Mouse (Mus musculus) liver, embryonic 12.5 days (tissue): ENCODE data around the gene Plac1. TPM values are rescaled to one million over a fixed set of nuclear protein-coding genes. Genes with fewer than 3 reads are reported as not detected.
A peak's percentile ranks its signal among the peaks of the same experiment; 100 is the strongest.

Experiments used
- ATAC-seq: fragments of 200-750 bp; cut with Nextera tagmentation; 2 replicates; pipeline ENCODE4 v1.8.0; 2017; ENCODE audit warnings: moderate number of reproducible peaks, mild to moderate bottlenecking, moderate library complexity
- H3K27ac ChIP-seq: fragments of 300-500 bp; sonication (generic); 2 replicates; pipeline ENCODE4 v1.5.1; 2016; ENCODE audit warnings: mild to moderate bottlenecking
- H3K27me3 ChIP-seq: fragments of 300-500 bp; sonication (generic); replicated peaks from 2 replicates; pipeline ENCODE4 v1.6.1; 2016; ENCODE audit warnings: mild to moderate bottlenecking, moderate library complexity
- H3K36me3 ChIP-seq: fragments of 300-500 bp; sonication (generic); 2 replicates; pipeline ENCODE4 v1.6.1; 2016; ENCODE audit warnings: mild to moderate bottlenecking, moderate library complexity
- H3K4me1 ChIP-seq: fragments of 300-500 bp; sonication (generic); 2 replicates; pipeline ENCODE4 v1.6.1; 2016
- H3K4me2 ChIP-seq: fragments of 300-500 bp; sonication (generic); 2 replicates; pipeline ENCODE4 v1.6.1; 2016; ENCODE audit warnings: mild to moderate bottlenecking, moderate library complexity
- H3K4me3 ChIP-seq: fragments of 300-500 bp; sonication (generic); 2 replicates; pipeline ENCODE4 v1.5.1; 2016; ENCODE audit warnings: mild to moderate bottlenecking, moderate library complexity
- H3K9ac ChIP-seq: fragments of 300-500 bp; sonication (generic); 2 replicates; pipeline ENCODE4 v1.6.1; 2016; ENCODE audit warnings: mild to moderate bottlenecking, moderate library complexity
- H3K9me3 ChIP-seq: fragments of 300-500 bp; sonication (generic); replicated peaks from 2 replicates; pipeline ENCODE4 v1.6.1; 2016; ENCODE audit warnings: mild to moderate bottlenecking, moderate library complexity
- WGBS: fragments of 180-500 bp; shearing (Covaris S2); methylation state at CpG from one replicate; pipeline ENCODE4 v1.1.7; 2016; ENCODE audit not compliant: insufficient replicate concordance; 5-methylcytosine and 5-hydroxymethylcytosine counted together
- polyA plus RNA-seq: library from polyadenylated mRNA; unstranded; fragments of >200 nt; fragmentation: Nextera tagmentation; extraction: Ambion mirVana; gene quantifications from 2 replicates; pipeline ENCODE4 v1.2.1, GENCODE M21; 2016

The Plac1 gene
- polyA plus RNA-seq, 1 experiment from 2014 or later, result 3.0 TPM

- Histone ChIP-seq H3K9me3 (no peaks in the 10 kb centered on the region), H3K4me2 (no peak overlapping the region), H3K27me3 (no peaks in the 10 kb centered on the region), H3K27ac (no peak overlapping the region), H3K36me3 (no peaks in the 10 kb centered on the region), H3K4me1 (peaks cover 9% of the 10 kb centered on the region; the same call in 1 of the 2 replicates), H3K9ac (no peak overlapping the region), H3K4me3 (no peak overlapping the region)
- 20% methylated on average over 3 of the region's 3 CpGs for WGBS
- no peak for ATAC-seq
Measured at GRCm38 (mm10) chrX:53099266-53099665, 140.6 kb downstream of the Plac1 start.

- WGBS, result 65% methylated on average over 4 of the region's 4 CpGs
- ATAC-seq, result no peak
- H3K4me1 ChIP-seq, result peaks cover 9% of the 10 kb centered on the region; the same call in 1 of the 2 replicates
- H3K27me3 ChIP-seq, result no peaks in the 10 kb centered on the region
- H3K9me3 ChIP-seq, result no peaks in the 10 kb centered on the region
- H3K9ac ChIP-seq, result no peak overlapping the region
- H3K27ac ChIP-seq, result no peak overlapping the region
- no peak overlapping the region for H3K4me2 ChIP-seq
- H3K36me3 ChIP-seq, result no peaks in the 10 kb centered on the region
- no peak overlapping the region for H3K4me3 ChIP-seq
Measured at GRCm38 (mm10) chrX:53098293-53098692, 141.6 kb downstream of the Plac1 start.

- Histone ChIP-seq H3K9ac (no peak overlapping the region), H3K4me2 (no peak overlapping the region), H3K27ac (no peak overlapping the region), H3K36me3 (no peaks in the 10 kb centered on the region), H3K4me1 (peaks cover 9% of the 10 kb centered on the region; the same call in 1 of the 2 replicates), H3K4me3 (no peak overlapping the region), H3K27me3 (no peaks in the 10 kb centered on the region), H3K9me3 (no peaks in the 10 kb centered on the region)
- WGBS, result 74% methylated on average over 4 of the region's 4 CpGs
- no peak for ATAC-seq
Measured at GRCm38 (mm10) chrX:53097786-53098185, 142.1 kb downstream of the Plac1 start.

DNA sequence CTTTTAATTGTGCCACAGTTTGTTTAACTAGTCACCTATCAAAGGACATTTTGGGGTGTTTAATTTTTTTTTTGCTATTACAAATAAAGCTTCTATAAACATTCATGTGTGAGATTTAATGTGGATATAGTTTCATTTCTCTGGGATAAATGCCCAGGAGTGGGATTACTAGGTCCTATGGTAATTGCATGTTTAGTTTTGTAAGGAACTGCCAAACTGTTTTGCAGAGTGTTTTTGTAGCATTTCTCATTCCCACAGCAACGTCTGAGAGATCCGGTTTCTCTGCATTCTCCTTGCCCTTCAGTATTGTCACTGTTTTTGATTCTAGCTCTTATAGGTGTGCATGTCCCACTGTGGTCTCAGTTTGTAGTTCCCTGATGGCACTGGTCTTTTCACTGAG lies 146.5 kb downstream of the Plac1 start:
- H3K4me3 ChIP-seq, result no peak overlapping the region
- H3K27me3 ChIP-seq, result no peaks in the 10 kb centered on the region
- H3K27ac ChIP-seq, result no peak overlapping the region
- no peak for ATAC-seq
- H3K36me3 ChIP-seq, result no peaks in the 10 kb centered on the region
- H3K4me1 ChIP-seq, result peaks cover 17% of the 10 kb centered on the region
- no peak overlapping the region for H3K4me2 ChIP-seq
- no peaks in the 10 kb centered on the region for H3K9me3 ChIP-seq
- H3K9ac ChIP-seq, result no peak overlapping the region
- WGBS, result 77% methylated on average over 2 of the region's 2 CpGs

- 41% methylated on average over 5 of the region's 5 CpGs for WGBS
- Histone ChIP-seq H3K9ac (no peak overlapping the region; the same call in 1 of the 2 replicates), H3K4me1 (peaks cover 33% of the 10 kb centered on the region), H3K4me3 (no peak overlapping the region), H3K27ac (peak overlapping the region; percentile 86), H3K4me2 (peak overlapping the region; percentile 51), H3K9me3 (no peaks in the 10 kb centered on the region), H3K27me3 (no peaks in the 10 kb centered on the region), H3K36me3 (no peaks in the 10 kb centered on the region)
- peak; percentile 92 for ATAC-seq
Measured at GRCm38 (mm10) chrX:53088663-53089292, 151.1 kb downstream of the Plac1 start.

GRCm38 (mm10) chrX:53087202-53087601 lies 152.7 kb downstream of the Plac1 start:
- Histone ChIP-seq H3K4me3 (no peak overlapping the region), H3K36me3 (no peaks in the 10 kb centered on the region), H3K27me3 (no peaks in the 10 kb centered on the region; the same call in 1 of the 2 replicates), H3K27ac (peak overlapping the region; percentile 86), H3K4me2 (no peak overlapping the region), H3K9ac (no peak overlapping the region), H3K4me1 (peaks cover 33% of the 10 kb centered on the region), H3K9me3 (no peaks in the 10 kb centered on the region)
- WGBS, result 73% methylated on average over 1 of the region's 1 CpGs
- ATAC-seq, result peak; percentile 58; the same call in 1 of the 2 replicates

DNA sequence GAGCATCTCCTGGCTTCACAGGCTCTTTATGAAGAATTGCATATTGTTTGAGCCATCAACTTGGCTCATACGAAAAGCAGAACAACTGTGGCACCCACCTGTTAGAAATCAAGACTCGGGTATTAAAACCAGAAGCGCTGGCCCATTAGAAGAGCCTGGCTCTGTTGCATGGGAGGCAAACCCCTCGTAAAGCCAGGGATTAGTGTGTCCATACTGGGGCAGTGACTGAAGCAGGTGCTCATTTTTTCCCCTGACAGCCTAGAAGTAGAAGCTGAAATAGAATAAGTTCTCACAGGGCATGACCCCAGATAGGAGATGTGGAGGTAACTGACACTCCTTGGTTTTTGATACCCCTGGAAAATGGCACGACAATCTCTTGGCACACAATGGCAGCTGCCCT lies 154.4 kb downstream of the Plac1 start:
- Histone ChIP-seq H3K9ac (no peak overlapping the region), H3K4me3 (no peak overlapping the region), H3K9me3 (no peaks in the 10 kb centered on the region), H3K36me3 (no peaks in the 10 kb centered on the region), H3K27me3 (no peaks in the 10 kb centered on the region; the same call in 1 of the 2 replicates), H3K4me2 (no peak overlapping the region), H3K27ac (no peak overlapping the region), H3K4me1 (peaks cover 33% of the 10 kb centered on the region)
- 67% methylated on average over 5 of the region's 5 CpGs for WGBS
- ATAC-seq, result no peak

DNA sequence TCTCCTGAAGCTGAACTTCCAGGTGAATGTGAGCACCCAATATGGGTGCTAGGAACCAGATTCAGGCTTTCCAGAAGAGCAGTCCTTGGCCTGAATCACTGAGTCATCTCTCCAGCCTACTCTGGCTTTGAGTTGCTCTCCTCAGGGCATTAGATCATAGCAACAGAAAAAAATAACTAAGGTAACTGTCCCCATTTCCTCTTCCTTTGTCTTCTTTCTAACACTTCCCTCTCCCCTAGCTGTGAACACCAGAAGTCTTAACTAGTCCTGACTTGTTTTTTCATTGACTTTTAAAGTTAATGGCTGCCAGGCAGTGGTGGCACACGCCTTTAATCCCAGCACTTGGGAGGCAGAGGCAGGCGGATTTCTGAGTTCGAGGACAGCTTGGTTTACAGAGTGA lies 175.5 kb downstream of the Plac1 start:
- WGBS, result 76% methylated on average over 3 of the region's 3 CpGs
- Histone ChIP-seq H3K4me1 (no peaks in the 10 kb centered on the region), H3K27me3 (no peaks in the 10 kb centered on the region; the same call in 1 of the 2 replicates), H3K27ac (no peak overlapping the region), H3K9ac (no peak overlapping the region), H3K9me3 (no peaks in the 10 kb centered on the region), H3K4me2 (no peak overlapping the region), H3K4me3 (no peak overlapping the region), H3K36me3 (no peaks in the 10 kb centered on the region)
- no peak for ATAC-seq

GRCm38 (mm10) chrX:53059426-53060007 lies 180.4 kb downstream of the Plac1 start:
- WGBS, result 28% methylated on average over 11 of the region's 11 CpGs
- no peak overlapping the region for H3K9ac ChIP-seq
- H3K4me3 ChIP-seq, result no peak overlapping the region
- H3K9me3 ChIP-seq, result no peaks in the 10 kb centered on the region
- H3K36me3 ChIP-seq, result no peaks in the 10 kb centered on the region
- peaks cover 26% of the 10 kb centered on the region for H3K27me3 ChIP-seq
- no peak overlapping the region for H3K27ac ChIP-seq
- ATAC-seq, result no peak
- peaks cover 19% of the 10 kb centered on the region for H3K4me1 ChIP-seq
- H3K4me2 ChIP-seq, result peak overlapping the region; percentile 82

DNA sequence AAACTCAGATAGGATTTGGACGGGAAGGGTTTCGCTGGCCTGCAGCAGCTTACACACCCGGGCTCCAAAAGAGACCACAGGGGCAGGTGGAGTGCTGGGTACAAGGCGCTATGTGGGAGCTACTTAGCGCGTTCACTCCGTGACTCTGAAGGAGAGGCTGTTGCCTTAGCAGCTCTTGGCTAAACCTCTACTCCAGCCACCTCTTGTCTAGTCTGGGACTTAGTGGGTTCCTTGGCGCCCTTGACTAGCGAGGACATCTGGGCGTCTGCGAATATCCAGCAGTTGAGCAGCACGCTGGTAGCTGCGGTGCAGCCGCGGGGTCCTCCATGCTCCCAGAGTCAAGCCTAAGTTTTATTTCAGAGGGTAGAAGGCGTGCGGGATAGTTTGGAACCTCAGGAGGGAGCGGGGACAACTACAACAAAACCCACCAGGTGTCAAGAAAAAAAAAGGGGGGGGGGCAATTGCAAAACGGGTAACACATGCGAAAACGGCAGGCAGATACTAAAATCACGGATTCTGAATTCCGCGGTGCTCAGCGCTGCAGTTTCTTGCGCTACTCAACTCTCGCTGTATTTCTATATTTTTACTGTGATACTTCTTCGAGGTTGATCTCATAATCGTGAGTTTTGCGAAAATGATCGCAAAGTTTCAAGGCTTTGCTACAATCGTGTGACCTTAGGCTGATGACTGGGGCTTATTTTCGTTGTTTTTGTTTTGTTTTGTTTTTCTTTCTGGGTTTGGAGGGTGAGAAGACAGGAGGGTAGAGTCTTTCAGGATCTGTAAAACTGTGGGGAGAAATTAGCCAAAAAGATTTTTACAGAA lies 181.2 kb downstream of the Plac1 start:
- Histone ChIP-seq H3K27me3 (peaks cover 26% of the 10 kb centered on the region), H3K9me3 (no peaks in the 10 kb centered on the region), H3K4me2 (peak overlapping the region; percentile 82), H3K4me3 (peak overlapping the region; percentile 37), H3K9ac (peak overlapping the region; percentile 35), H3K4me1 (peaks cover 19% of the 10 kb centered on the region), H3K36me3 (peaks cover 6% of the 10 kb centered on the region), H3K27ac (no peak overlapping the region)
- WGBS, result 8% methylated on average over 33 of the region's 33 CpGs
- no peak for ATAC-seq

GRCm38 (mm10) chrX:53057760-53058090 lies 182.2 kb downstream of the Plac1 start:
- H3K9me3 ChIP-seq, result no peaks in the 10 kb centered on the region
- peaks cover 6% of the 10 kb centered on the region for H3K36me3 ChIP-seq
- peak overlapping the region; percentile 89 for H3K27ac ChIP-seq
- 29% methylated on average over 6 of the region's 6 CpGs for WGBS
- H3K27me3 ChIP-seq, result peaks cover 26% of the 10 kb centered on the region
- peak overlapping the region; percentile 69 for H3K4me3 ChIP-seq
- peak overlapping the region; percentile 82 for H3K4me2 ChIP-seq
- H3K4me1 ChIP-seq, result peaks cover 26% of the 10 kb centered on the region
- H3K9ac ChIP-seq, result peak overlapping the region; percentile 77
- ATAC-seq, result no peak
